Mouse (Mus musculus): ENCODE data around the gene Pla1a.
"Not testable (repeated sequence)": the region's sequence is repeated elsewhere in the genome, so short reads cannot be mapped to it uniquely, and the experiment has no call there.

Gene Pla1a

GRCm38 (mm10) chr16:38432498-38433425 lies at the start of gene Pla1a:
Pla1a (minus strand) TSS chr16:38433145.
- no peak for DNase-seq (ENCODE audit: extremely low read depth, low read depth, low spot score)

- DNase-seq (ENCODE audit: extremely low read depth, low read depth, low spot score), result no peak
Observed at GRCm38 (mm10) chr16:38481327-38481726, 48.4 kb upstream of the Pla1a start.

GRCm38 (mm10) chr16:38478296-38478695 lies 45.4 kb upstream of the Pla1a start:
- DNase-seq (ENCODE audit: extremely low read depth, low read depth, low spot score), result no peak

GRCm38 (mm10) chr16:38477241-38477608 lies 44.3 kb upstream of the Pla1a start:
- not testable (repeated sequence) for DNase-seq (ENCODE audit: extremely low read depth, low read depth, low spot score)

GRCm38 (mm10) chr16:38476312-38477240 lies 43.6 kb upstream of the Pla1a start:
- no peak for DNase-seq (ENCODE audit: extremely low read depth, low read depth, low spot score)

- no peak for DNase-seq (ENCODE audit: extremely low read depth, low read depth, low spot score)
Observed at GRCm38 (mm10) chr16:38475681-38476311, 42.9 kb upstream of the Pla1a start.

- no peak for DNase-seq (ENCODE audit: extremely low read depth, low read depth, low spot score)
Observed at GRCm38 (mm10) chr16:38474677-38475286, 41.8 kb upstream of the Pla1a start.

GRCm38 (mm10) chr16:38473661-38474060 lies 40.7 kb upstream of the Pla1a start:
- DNase-seq (ENCODE audit: extremely low read depth, low read depth, low spot score), result no peak

- no peak for DNase-seq (ENCODE audit: extremely low read depth, low read depth, low spot score)
Observed at GRCm38 (mm10) chr16:38472507-38472873, 39.5 kb upstream of the Pla1a start.

GRCm38 (mm10) chr16:38471697-38472506 lies 39.0 kb upstream of the Pla1a start:
- DNase-seq (ENCODE audit: extremely low read depth, low read depth, low spot score), result no peak

GRCm38 (mm10) chr16:38469437-38469836 lies 36.5 kb upstream of the Pla1a start:
- no peak for DNase-seq (ENCODE audit: extremely low read depth, low read depth, low spot score)

- DNase-seq (ENCODE audit: extremely low read depth, low read depth, low spot score), result no peak
Observed at GRCm38 (mm10) chr16:38468706-38469018, 35.7 kb upstream of the Pla1a start.

- DNase-seq (ENCODE audit: extremely low read depth, low read depth, low spot score), result no peak
Observed at GRCm38 (mm10) chr16:38467917-38468705, 35.2 kb upstream of the Pla1a start.

- no peak for DNase-seq (ENCODE audit: extremely low read depth, low read depth, low spot score)
Observed at GRCm38 (mm10) chr16:38467091-38467916, 34.4 kb upstream of the Pla1a start.

- no peak for DNase-seq (ENCODE audit: extremely low read depth, low read depth, low spot score)
Observed at GRCm38 (mm10) chr16:38466089-38466488, 33.1 kb upstream of the Pla1a start.

GRCm38 (mm10) chr16:38463305-38463704 lies 30.4 kb upstream of the Pla1a start:
- DNase-seq (ENCODE audit: extremely low read depth, low read depth, low spot score), result no peak

GRCm38 (mm10) chr16:38462161-38462560 lies 29.2 kb upstream of the Pla1a start:
- no peak for DNase-seq (ENCODE audit: extremely low read depth, low read depth, low spot score)

GRCm38 (mm10) chr16:38461749-38462148 lies 28.8 kb upstream of the Pla1a start:
- no peak for DNase-seq (ENCODE audit: extremely low read depth, low read depth, low spot score)
